In the genomic region with DNA sequence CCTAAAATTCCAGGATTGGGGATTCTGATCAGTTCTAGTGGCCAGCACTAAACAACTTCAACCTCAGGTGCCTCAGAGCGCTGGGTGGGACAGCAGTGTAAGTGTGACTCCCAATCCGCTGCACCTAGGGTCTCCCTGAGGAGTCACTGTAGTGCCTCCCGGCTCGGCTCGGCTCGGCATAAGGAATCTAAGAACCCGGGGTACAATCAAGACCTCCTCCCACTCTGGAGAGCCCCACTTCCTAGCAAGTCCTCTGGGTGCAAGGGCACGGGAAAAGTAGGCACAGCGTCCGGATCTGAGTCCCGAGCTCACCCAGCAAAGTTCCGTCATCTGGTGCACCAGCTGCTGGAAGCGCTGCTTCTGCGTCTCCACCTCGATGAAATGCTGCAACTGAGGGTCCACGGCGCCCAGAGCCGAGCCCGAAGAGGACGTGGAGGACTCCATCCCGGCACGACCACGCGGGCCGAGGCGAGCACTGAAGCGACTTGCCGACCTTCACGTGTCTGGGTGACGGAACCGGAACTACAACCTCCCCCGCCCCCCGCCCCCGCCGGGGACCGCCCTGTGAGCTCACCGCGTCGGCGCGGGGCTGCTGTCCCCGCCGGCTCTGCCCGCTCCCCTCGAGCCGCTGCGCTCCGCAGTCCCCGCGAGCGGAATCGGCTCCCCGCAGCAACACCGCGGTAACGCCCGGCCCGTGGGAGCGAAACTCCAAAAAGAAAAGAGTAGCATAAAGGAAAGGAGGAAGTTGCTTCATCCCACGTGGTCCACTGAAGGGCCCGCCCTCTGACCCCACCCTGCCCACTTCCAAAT, we compare ENCODE assay signal across 8 mouse cellular contexts. TPM values are rescaled to one million over a fixed set of nuclear protein-coding genes. Genes with fewer than 3 reads are reported as not detected.
DNase-seq lines count a peak whose midpoint lies in the region; ATAC-seq lines count a peak whose summit lies in the region.

A gene (minus strand): TSS at position 721 of the 810 bp plus-strand sequence.

- H3K4me1 ChIP-seq in midbrain, embryonic 10.5 days, result no peaks in the 10 kb centered on the region

- H3K4me3 ChIP-seq in midbrain, embryonic 10.5 days, result peak within 1 kb of the TSS; percentile 69

- intact Hi-C loops in gastrocnemius, postnatal 14 days (cut with DNase I; ENCODE audit: low total_unique reads), result no loop called here
- intact Hi-C loops in left cerebral cortex, postnatal 4 days (cut with DNase I), result no loop called here

- peak; percentile 79 for ATAC-seq in inflammation-experienced regulatory T-cells, adult 6 months

- peak; percentile 64 to 88 for DNase-seq in adrenal gland, adult (ENCODE audit: inconsistent age in 2 of 2, low spot score in 1 of 2)
- peak; percentile 65 for DNase-seq in embryo, embryonic 10 days (ENCODE audit: low spot score)
- DNase-seq in gastrocnemius, postnatal 14 days, result peak; percentile 51
- peak; percentile 70 for DNase-seq in left cerebral cortex, postnatal 4 days
- peak; percentile 80 for DNase-seq in midbrain, embryonic 10.5 days (ENCODE audit: low spot score)
- DNase-seq in right cerebral cortex, postnatal 4 days, result peak; percentile 69
- DNase-seq in yolk sac, embryonic 10.5 days (ENCODE audit: low spot score), result peak; percentile 82

- H3K27me3 ChIP-seq in midbrain, embryonic 10.5 days (ENCODE audit: low read depth, poor library complexity, severe bottlenecking), result no peaks in the 10 kb centered on the region; the same call in 1 of the 2 replicates

- H3K27ac ChIP-seq in midbrain, embryonic 10.5 days (replicated peaks), result peak within 1 kb of the TSS; percentile 91

- H3K9me3 ChIP-seq in midbrain, embryonic 10.5 days (replicated peaks), result no peaks in the 10 kb centered on the region

- 19% methylated on average over 56 of the region's 61 CpGs for WGBS in midbrain, embryonic 10.5 days

- H3K36me3 ChIP-seq in midbrain, embryonic 10.5 days, result peaks cover 8% of the 10 kb centered on the region; the same call in 1 of the 2 replicates

RNA-seq across cellular contexts. Expression of the gene that starts here (rescaled TPM):
- 10 to 100 TPM; 14.6 to 19.1 TPM for total RNA-seq in gastrocnemius, postnatal 14 days (2021)
- 10 to 100 TPM; 26.3 to 31.8 (median 30.4) TPM for polyA plus RNA-seq in inflammation-experienced regulatory T-cells, adult 6 months (2017; shearing (Covaris generic))
- total RNA-seq in left cerebral cortex, postnatal 4 days (2021), result 10 to 100 TPM; 17.4 to 22.7 TPM
- 83.6 and 105 TPM in 2 replicates for polyA plus RNA-seq in midbrain, embryonic 10.5 days (2016; fragmentation: Nextera tagmentation; extraction: Ambion mirVana)

Comparison
In these comparisons a context has a peak if more than half of its experiments do, and no peak if none do; other contexts are left out.
1. Peak in every context shown above with its lines: DNase-seq, ATAC-seq, H3K4me3 ChIP-seq and H3K27ac ChIP-seq.